Mouse (Mus musculus) midbrain, embryonic 13.5 days (tissue): Measurements from ENCODE around the gene Zfp207. TPM values are rescaled to one million over a fixed set of nuclear protein-coding genes. Genes with fewer than 3 reads are reported as not detected.

ENCODE experiments used
- ATAC-seq: fragments of 200-750 bp; cut with Nextera tagmentation; 2 replicates; pipeline ENCODE4 v1.8.0; 2017; ENCODE audit warnings: mild to moderate bottlenecking, moderate TSS enrichment, moderate library complexity
- H3K27ac ChIP-seq: fragments of 300-500 bp; sonication (generic); 2 replicates; pipeline ENCODE4 v1.5.1; 2015; ENCODE audit warnings: inconsistent platforms, mild to moderate bottlenecking, moderate library complexity
- H3K27me3 ChIP-seq: fragments of 300-500 bp; sonication (generic); 2 replicates; pipeline ENCODE4 v1.6.1; 2015; ENCODE audit warnings: mild to moderate bottlenecking, inconsistent platforms
- H3K36me3 ChIP-seq: fragments of 300-500 bp; sonication (generic); 2 replicates; pipeline ENCODE4 v1.6.1; 2015; ENCODE audit warnings: mild to moderate bottlenecking, inconsistent platforms
- H3K4me1 ChIP-seq: fragments of 300-500 bp; sonication (generic); replicated peaks from 2 replicates; pipeline ENCODE4 v1.6.1; 2015; ENCODE audit warnings: inconsistent platforms
- H3K4me2 ChIP-seq: fragments of 300-500 bp; sonication (generic); replicated peaks from 2 replicates; pipeline ENCODE4 v1.6.1; 2015; ENCODE audit warnings: moderate library complexity, mild to moderate bottlenecking, inconsistent platforms
- H3K4me3 ChIP-seq: fragments of 300-500 bp; sonication (generic); replicated peaks from 2 replicates; pipeline ENCODE4 v1.5.1; 2015; ENCODE audit warnings: mild to moderate bottlenecking, inconsistent platforms
- H3K9ac ChIP-seq: fragments of 300-500 bp; sonication (generic); replicated peaks from 2 replicates; pipeline ENCODE4 v1.6.1; 2015; ENCODE audit warnings: mild to moderate bottlenecking, inconsistent platforms
- H3K9me3 ChIP-seq: fragments of 300-500 bp; sonication (generic); 2 replicates; pipeline ENCODE4 v1.6.1; 2016; ENCODE audit warnings: mild to moderate bottlenecking, inconsistent platforms
- WGBS: fragments of 180-500 bp; shearing (Covaris S2); methylation state at CpG from one replicate; pipeline ENCODE4 v1.1.7; 2015; 5-methylcytosine and 5-hydroxymethylcytosine counted together
- polyA plus RNA-seq: library from polyadenylated mRNA; unstranded; fragments of >200 nt; fragmentation: Nextera tagmentation; extraction: Ambion mirVana; gene quantifications from 2 replicates; pipeline ENCODE4 v1.2.1, GENCODE M21; 2015

Zfp207 gene
- polyA plus RNA-seq, 1 experiment from 2014 or later, result 244 TPM

GRCm38 (mm10) chr11:80452242-80452641 lies 69.2 kb downstream of the Zfp207 start:
- Histone ChIP-seq H3K27ac (no peak overlapping the region), H3K27me3 (no peaks in the 10 kb centered on the region), H3K9me3 (no peaks in the 10 kb centered on the region), H3K9ac (no peak overlapping the region), H3K4me3 (no peak overlapping the region), H3K4me2 (no peak overlapping the region), H3K4me1 (no peaks in the 10 kb centered on the region), H3K36me3 (peaks cover 57% of the 10 kb centered on the region)
- no peak for ATAC-seq
- 92% methylated on average over 3 of the region's 3 CpGs for WGBS

GRCm38 (mm10) chr11:80453198-80453597 lies 70.1 kb downstream of the Zfp207 start:
- H3K27ac ChIP-seq, result no peak overlapping the region
- H3K4me2 ChIP-seq, result no peak overlapping the region
- WGBS, result 93% methylated on average over 1 of the region's 1 CpGs
- no peaks in the 10 kb centered on the region for H3K9me3 ChIP-seq
- no peaks in the 10 kb centered on the region for H3K27me3 ChIP-seq
- H3K4me1 ChIP-seq, result no peaks in the 10 kb centered on the region
- no peak for ATAC-seq
- H3K9ac ChIP-seq, result no peak overlapping the region
- H3K36me3 ChIP-seq, result peaks cover 57% of the 10 kb centered on the region
- H3K4me3 ChIP-seq, result no peak overlapping the region

Other genes starting within 250 kb of the Zfp207 start
- 28.3 and 31.2 TPM in 2 replicates for gene Tefm, start 241.1 kb upstream of the Zfp207 start, polyA plus RNA-seq
- 2.5 and 2.7 TPM in 2 replicates for gene Adap2, start 229.2 kb upstream of the Zfp207 start, polyA plus RNA-seq
- 2.6 and 3.1 TPM in 2 replicates for gene Rnf135, start 199.4 kb upstream of the Zfp207 start, polyA plus RNA-seq
- 69.7 and 70.5 TPM in 2 replicates for gene Rhot1, start 174.3 kb upstream of the Zfp207 start, polyA plus RNA-seq
- gene Rhbdl3, start 82.4 kb upstream of the Zfp207 start, polyA plus RNA-seq, result 15.3 and 28.0 TPM in 2 replicates
- 32.2 and 36.7 TPM in 2 replicates for gene 5730455P16Rik, start 5.2 kb upstream of the Zfp207 start, polyA plus RNA-seq
- gene Psmd11, start 45.3 kb downstream of the Zfp207 start, polyA plus RNA-seq, result 321 and 336 TPM in 2 replicates
- 88.3 and 98.6 TPM in 2 replicates for gene Cdk5r1, start 93.7 kb downstream of the Zfp207 start, polyA plus RNA-seq